Mouse (Mus musculus) embryo, embryonic 11 days (tissue): ENCODE measurements around the gene Slc17a2.
A peak's percentile ranks its signal among the peaks of the same experiment; 100 is the strongest.

Experiments
- DNase-seq: peaks from one replicate; pipeline ENCODE4 v3.0.0-alpha.2; 2015

The Slc17a2 gene

DNA sequence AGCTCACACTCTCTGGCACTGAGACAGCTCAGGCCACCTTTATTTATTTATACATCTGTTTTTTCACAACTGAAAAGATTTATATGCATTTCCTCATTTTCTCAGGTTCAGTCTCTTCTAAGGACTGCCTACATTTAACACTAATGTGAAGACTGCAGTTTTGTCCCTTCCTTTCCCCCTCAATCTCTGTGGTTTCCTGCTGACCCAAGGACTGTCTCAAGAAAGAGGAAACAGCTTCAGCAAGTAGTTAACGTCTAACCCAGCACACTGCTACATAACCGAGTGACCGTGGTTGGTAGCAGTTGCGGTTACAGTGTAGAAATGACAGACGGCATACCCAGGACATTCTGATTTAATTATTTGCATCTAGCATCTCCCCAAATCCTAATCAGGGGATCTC, 7.4 kb upstream of the Slc17a2 start:
- DNase-seq = no peak

DNA sequence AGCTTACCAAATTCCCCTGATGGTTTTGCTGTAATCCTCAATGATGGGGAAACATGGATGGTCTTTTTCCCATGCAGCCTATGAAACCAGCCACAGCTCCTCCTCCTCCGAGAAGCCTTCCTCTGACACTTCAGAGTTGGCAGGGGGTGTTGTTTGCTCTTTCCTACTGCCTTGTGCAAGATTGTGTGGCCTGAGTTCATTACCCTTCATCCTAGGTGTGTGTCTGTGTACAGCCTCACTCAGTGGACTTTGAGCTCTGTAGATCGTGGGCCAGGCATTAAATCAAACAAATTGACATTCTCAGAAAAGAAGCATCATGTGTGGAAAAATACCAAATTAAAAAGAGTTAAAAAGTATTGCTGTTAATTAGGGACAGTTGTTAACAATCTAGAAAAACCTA, 2.3 kb upstream of the Slc17a2 start:
- no peak for DNase-seq

DNA sequence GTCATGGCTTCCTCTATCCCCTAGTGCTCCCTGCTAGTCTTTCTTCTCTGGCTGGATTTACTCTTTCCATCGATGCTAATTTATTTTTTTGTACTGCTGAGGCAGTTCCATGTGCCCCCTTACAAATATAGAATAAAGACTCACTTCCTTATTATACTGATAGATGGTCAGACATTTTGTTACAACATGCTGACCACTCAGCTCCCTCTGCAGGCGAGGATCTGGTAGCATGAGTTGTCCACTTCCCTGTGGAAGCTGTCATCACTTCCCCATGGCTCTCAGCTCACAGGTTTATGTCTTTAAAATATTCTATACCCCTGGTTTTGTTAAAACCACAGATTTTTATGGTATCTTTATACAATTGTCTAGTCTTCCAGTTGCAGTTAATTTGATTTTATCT, 9.4 kb downstream of the Slc17a2 start:
- DNase-seq = no peak

DNA sequence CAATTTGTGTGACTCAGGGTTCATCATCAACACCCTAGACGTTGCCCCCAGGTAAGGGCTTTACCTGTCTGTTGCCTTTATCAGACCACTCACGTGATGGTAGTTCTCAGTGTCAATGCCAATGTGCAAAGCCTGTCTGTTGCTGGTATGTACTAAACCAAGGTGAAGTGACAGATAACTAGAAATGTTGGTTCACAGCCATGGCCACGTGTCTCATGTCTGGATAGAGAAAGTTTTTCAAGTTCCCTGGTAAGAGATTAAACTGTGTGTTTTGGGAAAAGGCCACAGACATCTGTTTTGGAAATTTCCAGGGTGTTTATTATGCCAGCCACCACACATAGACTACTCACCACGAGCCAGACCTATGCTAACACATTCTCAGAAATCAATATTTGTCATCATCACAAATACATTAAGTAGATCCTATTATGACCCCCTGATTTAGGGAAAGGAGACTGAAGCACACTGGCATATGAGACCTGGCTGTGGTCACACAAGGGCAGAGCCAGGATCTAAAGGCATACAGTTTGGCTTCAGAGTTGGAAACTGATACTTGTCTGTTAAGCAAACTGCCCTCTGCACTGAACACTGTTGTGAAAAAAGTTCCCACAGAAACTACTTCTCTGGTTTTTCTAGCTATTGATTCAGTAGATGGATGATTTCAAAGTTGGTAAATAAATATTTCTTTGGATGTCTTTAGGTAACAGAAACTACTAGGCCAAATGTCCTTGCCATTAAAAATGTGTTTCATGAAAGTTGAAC, 13.6 kb downstream of the Slc17a2 start:
- no peak for DNase-seq

DNA sequence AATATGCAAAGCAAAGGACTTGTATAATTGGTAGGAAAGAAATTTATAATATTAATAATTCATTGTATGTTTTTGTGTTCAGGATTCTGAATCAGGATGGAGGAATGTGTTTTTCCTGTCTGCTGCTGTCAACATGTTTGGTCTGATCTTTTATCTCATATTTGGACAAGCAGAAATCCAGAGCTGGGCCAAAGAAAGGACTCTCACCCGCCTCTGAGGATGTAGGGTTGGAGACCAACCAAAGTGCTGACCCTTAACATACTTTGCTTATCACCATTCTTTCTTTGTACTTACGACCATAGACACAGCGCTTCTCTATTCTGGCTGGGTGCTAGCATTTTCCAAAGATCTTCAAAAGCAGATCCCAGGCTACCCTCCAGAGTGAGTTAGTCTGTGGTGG, 15.4 kb downstream of the Slc17a2 start:
- no peak for DNase-seq

DNA sequence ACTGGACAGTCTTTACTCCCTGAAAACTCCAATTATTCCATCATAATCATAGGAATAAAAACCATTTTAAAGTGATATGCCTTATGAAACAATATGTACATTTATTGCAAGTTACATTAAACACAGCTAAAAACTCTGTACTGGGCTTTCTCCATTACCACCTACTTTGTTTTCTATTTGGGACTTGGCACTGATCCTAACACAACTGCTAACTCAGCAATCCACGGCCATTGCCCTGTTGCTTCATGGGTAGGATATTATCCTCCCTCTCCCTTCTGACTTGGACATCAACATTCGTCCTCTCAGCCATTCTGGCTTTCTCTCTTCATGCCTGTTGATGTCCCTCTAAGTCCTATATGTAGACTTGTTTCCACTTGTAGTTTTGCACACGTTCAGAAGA, 19.8 kb downstream of the Slc17a2 start:
- DNase-seq = no peak

DNA sequence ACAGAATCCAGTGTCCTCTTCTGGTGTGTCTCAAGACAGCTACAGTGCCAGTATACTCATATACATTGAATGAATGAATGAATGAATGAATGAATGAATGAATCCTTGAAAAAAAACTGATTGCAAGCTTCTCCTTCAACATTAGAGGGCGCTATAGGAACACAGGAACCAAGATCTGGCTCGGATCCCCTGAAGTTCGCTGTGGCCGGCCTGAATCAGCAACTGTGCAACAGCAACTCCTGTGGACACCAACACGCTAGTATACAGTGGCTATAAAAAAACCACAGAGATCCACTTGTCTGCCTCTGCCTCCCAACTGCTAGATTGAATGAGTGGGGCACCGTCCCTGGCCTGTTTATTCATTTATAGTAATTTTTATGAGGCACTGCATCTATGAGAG, 26.3 kb downstream of the Slc17a2 start:
- DNase-seq = peak; percentile 80

DNA sequence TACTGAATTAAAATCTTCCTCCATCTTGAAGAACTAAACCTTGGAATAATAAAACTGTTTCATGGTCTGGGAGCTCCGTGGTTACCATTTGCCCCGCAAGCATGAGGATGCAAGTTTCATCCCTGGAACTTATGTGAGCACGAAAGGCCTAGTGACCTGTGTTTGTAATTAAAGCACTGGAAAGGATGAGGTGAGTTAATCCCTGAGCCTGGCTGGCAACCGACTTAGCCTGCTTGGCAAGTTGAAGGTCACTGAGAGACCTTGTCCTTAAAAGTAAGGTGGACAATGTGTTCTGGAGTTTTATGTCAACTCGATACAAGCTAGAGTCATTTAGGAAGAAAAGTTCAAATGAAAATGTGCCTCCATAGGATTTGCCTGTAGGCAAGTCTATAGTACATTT, 28.0 kb downstream of the Slc17a2 start:
- no peak for DNase-seq

DNA sequence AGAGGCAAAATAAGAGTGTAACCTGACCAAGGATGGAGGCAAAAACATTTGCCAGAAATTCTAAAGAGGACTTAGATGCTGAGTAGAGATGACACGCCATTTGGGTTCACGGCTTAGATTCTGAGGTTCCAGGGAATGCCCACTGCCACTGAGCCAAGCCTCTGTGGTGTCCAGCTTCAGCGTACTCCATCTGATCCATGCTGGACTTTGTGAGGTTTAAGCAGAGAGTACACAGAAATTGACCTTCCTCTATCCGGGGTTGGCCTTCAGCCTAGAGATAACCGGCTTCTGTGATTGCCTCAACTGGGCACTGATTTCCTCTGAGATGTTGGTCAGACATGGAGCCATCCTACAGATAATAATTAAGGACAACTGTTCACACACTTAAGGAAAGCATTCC, 29.8 kb downstream of the Slc17a2 start:
- DNase-seq = no peak

DNA sequence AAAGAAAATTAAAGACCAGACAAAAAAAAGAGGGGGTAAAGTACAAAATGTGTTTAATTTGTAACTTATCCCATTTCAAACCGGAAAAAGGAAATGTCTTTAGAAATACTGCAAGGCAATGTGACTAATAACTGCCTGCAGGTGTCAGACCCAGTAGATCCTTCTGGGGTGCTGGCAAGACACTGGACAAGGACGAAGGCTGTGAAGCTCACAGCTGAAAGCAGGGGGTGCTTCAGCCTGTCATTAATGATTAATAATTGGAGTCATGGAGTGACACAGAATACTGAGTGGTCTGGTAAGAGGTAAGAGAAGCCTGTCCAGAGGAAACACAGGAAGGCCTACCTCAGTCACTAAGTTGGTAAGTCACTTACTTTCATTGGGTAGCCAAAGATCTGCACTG, 32.5 kb downstream of the Slc17a2 start, which contains the start of gene Slc17a3:
Gene Slc17a3 (plus strand): TSS at position 127 of the 400 bp plus-strand sequence.
- no peak for DNase-seq

DNA sequence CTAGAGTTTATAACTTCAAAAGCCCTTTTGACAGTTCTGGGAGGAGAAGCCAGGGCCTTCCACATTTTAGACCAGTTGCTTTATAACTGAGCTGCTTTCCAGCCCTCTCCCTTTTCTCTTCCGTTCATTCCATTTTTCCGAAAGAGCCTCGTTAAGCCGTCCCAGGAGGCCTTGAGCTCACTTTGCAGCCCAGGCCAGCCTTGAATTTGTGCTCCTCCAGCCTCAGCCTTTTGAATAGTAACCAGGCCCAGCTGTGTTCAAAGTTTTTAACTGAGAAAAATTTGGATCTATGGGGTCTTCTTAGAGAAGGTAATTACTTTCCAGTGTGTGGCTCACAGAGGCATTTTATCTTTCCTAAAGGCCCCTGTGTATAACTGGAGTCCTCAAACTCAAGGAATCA, 39.1 kb downstream of the Slc17a2 start:
- DNase-seq = peak; percentile 8

DNA sequence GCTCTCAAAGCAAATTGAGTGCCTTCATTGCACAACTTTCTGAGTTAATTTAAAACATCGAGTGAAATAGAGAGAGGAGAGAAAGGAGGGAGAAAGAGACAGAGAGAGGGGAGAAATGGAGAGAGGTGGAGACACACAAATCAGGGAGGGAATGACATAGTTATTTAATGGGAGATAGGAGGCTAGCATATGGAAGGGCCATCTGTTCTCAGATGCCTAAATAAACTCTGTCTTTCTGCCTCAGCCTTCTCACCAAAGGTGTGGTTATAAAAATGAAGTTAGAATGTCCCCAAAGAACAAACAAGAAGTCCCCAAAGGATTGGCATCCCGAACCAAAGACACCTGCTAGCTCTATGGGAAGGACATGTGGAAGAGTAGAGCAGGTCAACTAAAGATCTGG, 42.5 kb downstream of the Slc17a2 start:
- DNase-seq = no peak

DNA sequence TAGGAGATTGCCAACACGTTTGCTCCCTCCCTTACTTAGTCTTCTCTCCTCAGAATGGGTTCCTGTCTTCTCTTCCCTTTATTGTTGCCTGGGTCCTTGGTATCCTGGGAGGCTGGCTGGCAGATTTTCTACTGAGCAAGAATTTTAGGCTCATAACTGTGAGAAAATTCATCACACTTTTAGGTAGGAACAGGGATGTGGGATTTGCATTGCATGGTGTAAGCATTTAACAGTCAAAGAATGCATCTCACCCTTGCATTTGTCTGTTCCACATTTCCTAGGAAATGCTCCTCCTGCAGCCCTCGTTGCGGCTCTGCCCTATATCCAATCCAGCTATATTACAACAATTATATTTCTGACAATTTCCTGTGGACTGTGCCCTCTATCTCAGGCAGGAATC, 49.6 kb downstream of the Slc17a2 start:
- no peak for DNase-seq

DNA sequence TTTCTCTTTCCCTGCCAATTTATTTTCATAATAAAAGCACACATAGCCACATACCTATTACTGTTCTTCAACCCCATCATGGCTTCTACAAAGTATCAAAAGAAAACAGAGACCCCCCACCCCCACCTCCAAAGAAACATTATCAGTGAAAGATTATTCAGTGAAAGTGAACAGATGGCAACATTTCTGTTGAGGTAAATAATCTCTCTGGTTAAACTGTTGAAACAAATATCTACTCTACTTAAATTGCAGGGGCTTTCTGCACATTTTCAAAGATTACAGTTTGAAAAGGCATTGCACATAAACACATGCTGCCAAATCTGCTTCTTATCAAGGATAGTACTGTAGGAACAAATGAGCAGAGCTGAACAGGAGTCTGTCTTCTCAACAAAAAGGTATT, 55.0 kb downstream of the Slc17a2 start:
- no peak for DNase-seq

DNA sequence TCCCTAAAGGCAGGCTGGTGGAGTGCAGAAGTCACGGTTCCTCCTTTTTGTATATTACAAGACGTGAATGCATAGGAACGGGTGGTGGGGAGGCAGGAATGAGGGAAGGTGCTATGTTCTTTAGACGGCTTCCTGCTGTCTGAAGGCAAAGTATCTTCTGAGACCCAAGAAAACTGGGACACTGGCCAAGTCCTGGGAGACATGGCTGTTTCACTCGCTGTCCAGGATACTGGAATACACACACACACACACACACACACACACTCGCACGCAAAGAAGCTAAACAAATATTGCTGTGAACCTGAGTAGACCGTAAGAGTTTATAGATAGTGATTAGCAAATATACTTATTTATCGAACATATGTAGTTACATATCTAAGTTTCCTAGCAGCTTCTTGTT, 57.9 kb downstream of the Slc17a2 start:
- no peak for DNase-seq

DNA sequence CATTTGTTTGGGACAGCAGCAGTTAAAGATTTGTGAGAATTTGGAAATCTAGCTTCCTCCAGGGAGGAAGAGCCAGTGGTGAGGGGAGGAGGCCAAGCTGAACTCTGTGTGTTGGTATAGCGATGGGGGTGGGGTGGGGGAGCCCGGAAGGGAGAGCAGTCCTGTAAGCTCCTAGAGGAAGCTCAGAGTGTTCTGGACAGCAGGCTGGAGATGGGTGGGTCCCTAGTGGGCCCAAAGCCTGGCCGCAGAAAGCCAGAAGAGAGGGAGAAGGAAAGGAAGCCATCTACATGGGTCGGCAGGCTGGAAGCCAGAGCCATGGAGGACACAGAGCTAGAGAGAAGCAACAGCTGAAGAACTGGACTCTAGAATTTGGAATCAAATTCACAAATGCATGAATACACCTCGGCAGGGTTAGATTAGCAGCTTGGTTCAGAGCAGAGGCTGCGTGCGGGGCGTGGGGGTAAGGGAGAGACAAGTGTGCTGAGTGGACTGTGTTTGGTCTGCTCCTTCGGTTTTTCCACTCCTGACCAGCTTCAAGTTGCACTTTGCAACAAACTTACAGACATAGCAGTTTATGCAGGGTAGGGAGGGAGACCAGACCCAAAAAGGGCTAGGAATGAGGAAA, 59.4 kb downstream of the Slc17a2 start:
- peak; percentile 5 for DNase-seq

DNA sequence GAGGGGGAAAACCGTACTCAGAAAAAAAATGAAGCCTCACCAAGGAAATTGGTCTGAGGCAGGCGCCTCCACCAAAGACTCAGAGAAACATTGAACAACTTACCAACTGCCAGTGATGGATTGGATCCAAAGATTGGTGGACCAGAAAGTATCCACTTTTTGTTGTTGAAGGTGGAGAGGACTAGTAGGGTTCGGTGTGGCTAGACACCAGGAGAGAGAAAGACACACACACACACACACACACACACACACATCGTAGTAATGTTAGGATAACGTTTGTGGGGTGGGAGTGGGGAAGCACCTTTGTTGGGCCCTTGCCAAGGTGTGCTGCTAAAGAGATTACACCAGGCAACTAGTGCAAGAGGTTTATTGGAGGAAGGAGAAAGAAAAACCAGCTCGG, 60.2 kb downstream of the Slc17a2 start:
- no peak for DNase-seq

DNA sequence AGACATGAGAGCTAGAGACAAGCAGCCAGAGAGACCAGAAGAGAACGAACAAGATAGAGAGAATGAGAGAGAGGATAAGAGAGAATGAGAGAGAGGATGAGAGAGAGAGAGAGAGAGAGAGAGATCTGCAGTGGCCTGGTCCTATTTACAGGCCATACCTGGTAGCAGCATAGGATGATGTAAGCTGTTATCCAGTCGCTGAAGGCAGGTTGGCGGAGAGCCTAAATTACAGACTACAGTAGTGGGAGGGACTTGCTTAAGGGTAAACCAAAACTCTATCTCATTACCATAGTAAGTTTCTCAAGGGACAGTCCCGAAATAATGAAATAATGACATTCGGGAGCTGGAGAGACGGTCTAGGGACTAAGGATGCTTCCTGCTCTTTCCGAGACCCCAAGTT, 60.6 kb downstream of the Slc17a2 start, which contains the start of gene Slc17a1:
Gene Slc17a1 (plus strand): TSS at position 346 of the 400 bp plus-strand sequence.
- no peak for DNase-seq

DNA sequence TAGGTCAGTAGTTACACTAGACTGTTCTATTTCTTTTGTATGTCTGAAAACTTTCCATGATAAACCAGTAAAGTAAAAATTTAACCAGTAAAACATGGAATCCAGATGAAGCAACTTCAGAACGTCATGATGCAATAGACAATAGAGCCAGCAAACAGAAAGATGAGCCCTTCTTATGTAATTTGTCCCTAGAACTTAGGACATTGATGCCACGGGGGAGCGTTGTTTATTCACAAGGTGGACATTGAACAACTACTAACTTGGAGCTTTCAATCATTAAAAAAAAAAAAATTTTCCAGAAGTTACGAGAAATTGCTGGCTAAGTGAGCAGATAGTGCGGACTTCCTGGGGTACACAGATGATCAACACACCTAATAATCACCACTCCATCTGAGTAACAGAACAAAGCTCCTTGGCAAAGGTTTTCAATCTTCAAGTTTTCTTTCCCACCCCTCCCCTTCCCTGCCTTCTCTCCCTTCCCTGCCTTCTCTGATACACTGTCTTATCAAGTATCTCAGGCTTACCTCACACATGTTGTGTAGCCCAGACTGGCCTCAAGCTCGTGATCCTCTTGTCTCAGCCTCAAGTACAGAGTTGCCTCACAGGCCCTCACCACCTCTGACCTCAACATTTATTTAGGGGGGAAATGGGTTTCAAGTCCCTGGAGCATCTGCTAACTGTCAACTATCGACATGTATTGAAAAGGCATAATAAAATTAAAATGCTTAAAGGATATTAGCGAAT, 62.2 kb downstream of the Slc17a2 start:
- DNase-seq = no peak

DNA sequence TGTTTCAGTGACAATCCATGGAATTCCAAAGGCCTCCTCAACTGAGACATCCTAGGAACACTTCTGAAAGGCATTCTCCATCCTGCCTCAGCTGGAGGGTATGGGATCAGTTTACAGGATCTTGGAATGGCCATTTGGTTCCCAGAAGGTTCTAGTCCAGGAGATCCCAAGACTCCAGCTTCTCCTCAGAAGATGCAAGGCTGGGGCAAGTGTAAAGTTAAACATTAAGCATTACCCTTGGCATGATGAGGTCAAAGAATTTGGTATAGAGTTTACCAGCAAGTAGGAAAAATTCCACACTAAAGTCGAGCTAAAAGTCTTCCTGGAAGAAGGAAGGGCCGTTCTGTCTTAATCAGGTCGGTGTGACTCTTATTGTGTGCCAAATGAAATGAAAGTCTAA, 63.2 kb downstream of the Slc17a2 start:
- no peak for DNase-seq

DNA sequence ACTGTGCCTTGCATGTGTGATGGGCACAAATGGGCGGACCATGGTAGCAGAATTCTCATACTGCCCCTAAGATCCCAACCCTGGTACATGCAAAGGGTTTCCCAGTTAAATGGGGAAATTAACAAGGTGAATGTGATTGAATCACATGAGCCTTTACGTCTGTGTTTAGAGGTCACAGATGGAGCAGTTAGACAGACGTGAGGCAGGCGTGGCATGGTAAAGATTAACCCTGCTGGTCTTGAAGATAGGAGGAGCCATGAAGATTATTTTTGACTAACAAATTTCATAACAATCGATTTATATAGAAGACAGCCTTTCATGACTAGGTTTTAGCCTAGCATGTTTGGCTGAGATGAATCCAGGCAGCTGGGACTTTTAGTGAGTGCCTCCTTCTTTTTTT, 66.3 kb downstream of the Slc17a2 start:
- DNase-seq = no peak
